Mouse (Mus musculus) embryonic facial prominence, embryonic 10.5 days (tissue): ENCODE measurements around the gene Tns1. TPM values are rescaled to one million over a fixed set of nuclear protein-coding genes. Genes with fewer than 3 reads are reported as not detected.

Experiments
- DNase-seq: peaks from one replicate; pipeline ENCODE4 v3.0.0-alpha.2; 2017; ENCODE audit warnings: low spot score
- H3K27ac ChIP-seq: fragments of 300-500 bp; sonication (generic); replicated peaks from 2 replicates; pipeline ENCODE4 v1.5.1; 2016; ENCODE audit warnings: mild to moderate bottlenecking
- H3K27me3 ChIP-seq: fragments of 300-500 bp; sonication (generic); replicated peaks from 2 replicates; pipeline ENCODE4 v1.6.1; 2016; ENCODE audit warnings: low read depth, mild to moderate bottlenecking; ENCODE audit not compliant: poor library complexity, severe bottlenecking
- H3K36me3 ChIP-seq: fragments of 300-500 bp; sonication (generic); replicated peaks from 2 replicates; pipeline ENCODE4 v1.6.1; 2016; ENCODE audit warnings: mild to moderate bottlenecking, moderate library complexity
- H3K4me1 ChIP-seq: fragments of 300-500 bp; sonication (generic); 2 replicates; pipeline ENCODE4 v1.6.1; 2016
- H3K4me3 ChIP-seq: fragments of 300-500 bp; sonication (generic); 2 replicates; pipeline ENCODE4 v1.5.1; 2016; ENCODE audit warnings: mild to moderate bottlenecking, moderate library complexity
- H3K9me3 ChIP-seq: fragments of 300-500 bp; sonication (generic); 2 replicates; pipeline ENCODE4 v1.6.1; 2016; ENCODE audit warnings: mild to moderate bottlenecking
- WGBS: fragments of 180-500 bp; shearing (Covaris S2); methylation state at CpG from one replicate; pipeline ENCODE4 v1.1.7; 2016; 5-methylcytosine and 5-hydroxymethylcytosine counted together
- polyA plus RNA-seq: library from polyadenylated mRNA; unstranded; fragments of >200 nt; fragmentation: Nextera tagmentation; extraction: Ambion mirVana; gene quantifications from 2 replicates; pipeline ENCODE4 v1.2.1, GENCODE M21; 2016

Gene Tns1
- polyA plus RNA-seq, 1 experiment from 2014 or later: 27.4 TPM

- DNase-seq: no peak
- H3K4me3 ChIP-seq: no peak overlapping the region
- 83% methylated on average over 2 of the region's 2 CpGs for WGBS
- H3K36me3 ChIP-seq: peaks cover 26% of the 10 kb centered on the region
- no peaks in the 10 kb centered on the region for H3K27me3 ChIP-seq
- peaks cover 68% of the 10 kb centered on the region for H3K4me1 ChIP-seq
- H3K27ac ChIP-seq: no peak overlapping the region
- no peaks in the 10 kb centered on the region for H3K9me3 ChIP-seq
These were observed 79.2 kb downstream of the Tns1 start for GRCm38 (mm10) chr1:74045034-74045433.

GRCm38 (mm10) chr1:74044421-74044820 lies 79.8 kb downstream of the Tns1 start:
- Histone ChIP-seq H3K36me3 (peaks cover 28% of the 10 kb centered on the region), H3K9me3 (no peaks in the 10 kb centered on the region), H3K27ac (peak overlapping the region; percentile 57), H3K4me3 (no peak overlapping the region), H3K27me3 (no peaks in the 10 kb centered on the region), H3K4me1 (peaks cover 67% of the 10 kb centered on the region)
- 77% methylated on average over 1 of the region's 1 CpGs for WGBS
- no peak for DNase-seq

- Histone ChIP-seq H3K4me3 (no peak overlapping the region), H3K9me3 (no peaks in the 10 kb centered on the region), H3K27me3 (no peaks in the 10 kb centered on the region), H3K27ac (peak overlapping the region; percentile 87), H3K36me3 (peaks cover 25% of the 10 kb centered on the region), H3K4me1 (peaks cover 70% of the 10 kb centered on the region)
- WGBS: 66% methylated on average over 4 of the region's 4 CpGs
- DNase-seq: no peak
These were observed 80.6 kb downstream of the Tns1 start for GRCm38 (mm10) chr1:74043584-74044105.

DNA sequence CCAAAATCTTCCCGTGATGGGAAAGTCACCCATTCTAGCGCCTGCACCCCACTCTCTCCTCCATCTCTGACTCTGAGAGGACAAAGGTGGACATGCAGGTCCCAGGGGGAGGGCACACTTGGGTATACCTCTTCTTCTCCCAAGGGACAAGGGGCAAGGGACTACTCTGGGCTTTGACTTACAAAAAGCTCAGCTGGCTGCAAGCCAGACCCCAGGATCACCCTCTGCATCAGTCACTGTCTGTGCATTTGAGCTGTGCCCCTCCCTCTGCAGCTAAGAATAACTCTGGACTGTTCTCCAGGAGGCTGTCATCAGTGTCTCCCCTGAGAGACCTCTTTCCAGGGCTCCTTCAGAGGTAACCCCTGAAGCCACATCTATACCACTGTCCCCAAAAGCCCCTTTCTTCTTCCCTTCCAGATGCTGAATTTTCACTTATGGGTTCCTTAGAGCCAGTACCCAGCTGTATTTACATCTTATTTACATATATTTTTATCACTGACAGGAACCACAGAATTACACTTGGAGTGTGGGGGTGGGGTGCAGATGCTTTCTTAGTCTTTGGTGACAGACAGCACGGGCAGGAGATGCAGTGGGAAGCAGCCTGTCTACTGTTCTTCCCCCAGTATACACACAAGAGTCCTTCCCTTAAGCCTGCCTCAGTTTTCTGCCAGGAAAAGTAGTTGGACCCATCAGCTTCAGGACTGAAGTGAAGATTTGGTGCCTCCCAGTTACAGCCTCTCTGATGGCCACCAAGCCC lies 81.4 kb downstream of the Tns1 start:
- H3K36me3 ChIP-seq: peaks cover 18% of the 10 kb centered on the region
- no peaks in the 10 kb centered on the region for H3K9me3 ChIP-seq
- no peaks in the 10 kb centered on the region for H3K27me3 ChIP-seq
- no peak for DNase-seq
- H3K27ac ChIP-seq: peak overlapping the region; percentile 87
- WGBS: 59% methylated on average over 3 of the region's 3 CpGs
- no peak overlapping the region for H3K4me3 ChIP-seq
- H3K4me1 ChIP-seq: peaks cover 73% of the 10 kb centered on the region

- DNase-seq: peak; percentile 80
- Histone ChIP-seq H3K27me3 (peaks cover 9% of the 10 kb centered on the region), H3K36me3 (peaks cover 14% of the 10 kb centered on the region), H3K4me1 (peaks cover 82% of the 10 kb centered on the region), H3K4me3 (peak overlapping the region; percentile 33), H3K27ac (peak overlapping the region; percentile 87), H3K9me3 (no peaks in the 10 kb centered on the region)
- WGBS: 24% methylated on average over 8 of the region's 8 CpGs
These were observed 82.6 kb downstream of the Tns1 start for GRCm38 (mm10) chr1:74041692-74042091.

DNA sequence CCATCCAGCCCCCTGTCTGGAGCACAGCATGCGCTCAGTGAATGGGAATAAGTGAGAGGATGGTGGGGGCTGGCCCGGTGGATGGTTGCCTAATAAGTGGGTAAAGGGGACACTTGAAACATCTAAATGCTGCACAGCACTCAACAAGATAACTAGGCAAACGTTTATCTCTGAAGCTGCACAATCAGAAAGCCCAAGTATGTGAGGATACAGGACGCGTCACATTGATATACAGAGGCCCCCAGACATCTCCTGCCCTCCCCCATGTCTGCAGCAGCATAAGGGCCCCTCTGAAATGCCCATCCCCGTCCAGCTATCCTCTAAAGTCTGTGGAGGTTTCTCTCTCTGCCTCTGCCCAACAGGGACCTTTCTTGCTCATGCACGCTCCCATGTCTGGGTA lies 83.1 kb downstream of the Tns1 start:
- Histone ChIP-seq H3K4me3 (peak overlapping the region; percentile 33; the same call in 1 of the 2 replicates), H3K27ac (peak overlapping the region; percentile 87), H3K36me3 (peaks cover 14% of the 10 kb centered on the region), H3K9me3 (no peaks in the 10 kb centered on the region), H3K27me3 (peaks cover 15% of the 10 kb centered on the region), H3K4me1 (peaks cover 87% of the 10 kb centered on the region)
- no peak for DNase-seq
- WGBS: 55% methylated on average over 7 of the region's 7 CpGs

DNA sequence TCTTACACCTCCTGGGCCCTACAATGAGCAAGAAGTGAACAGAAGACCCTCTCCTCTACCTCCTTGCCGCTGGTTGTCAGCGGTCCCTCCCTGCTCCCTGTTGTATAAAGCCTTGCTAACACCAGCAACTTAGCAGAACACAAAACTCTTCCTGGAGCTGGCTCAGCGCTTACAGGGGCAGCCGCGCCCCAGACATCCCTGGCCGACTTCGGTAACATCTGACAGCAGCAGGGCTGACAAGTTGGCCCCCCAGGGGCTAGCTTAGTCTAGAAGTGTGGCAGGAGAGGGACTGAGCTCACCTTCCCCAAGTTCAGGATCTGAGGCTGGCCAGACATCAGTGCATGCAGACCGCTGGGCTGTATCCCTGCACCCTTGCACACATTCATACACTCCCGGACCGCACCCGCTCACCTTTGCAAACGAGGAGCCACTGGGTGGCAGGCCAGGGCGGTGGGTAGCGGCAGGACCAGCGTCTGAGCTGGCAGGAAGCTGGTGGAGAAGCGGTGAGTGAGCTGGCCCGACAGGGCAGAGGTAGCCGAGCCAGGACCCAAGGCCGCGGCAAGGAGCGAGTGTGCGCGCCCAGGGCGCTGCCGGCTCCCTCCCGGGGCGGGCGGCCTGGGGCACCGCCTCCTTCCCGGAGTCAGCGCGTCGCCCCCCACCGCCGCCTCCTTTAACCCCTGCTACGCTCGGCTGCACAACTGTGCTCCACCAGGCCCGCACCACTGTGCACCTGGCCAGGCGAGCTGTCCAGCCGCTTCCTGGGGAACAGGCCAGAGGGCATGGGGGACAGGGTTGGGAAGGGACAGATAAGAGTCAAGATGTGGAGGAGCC lies 87.5 kb downstream of the Tns1 start:
- H3K4me1 ChIP-seq: peaks cover 96% of the 10 kb centered on the region
- 4% methylated on average over 40 of the region's 40 CpGs for WGBS
- peaks cover 23% of the 10 kb centered on the region for H3K27me3 ChIP-seq
- H3K36me3 ChIP-seq: peaks cover 10% of the 10 kb centered on the region
- peak overlapping the region; percentile 56 for H3K4me3 ChIP-seq
- H3K27ac ChIP-seq: peak overlapping the region; percentile 74
- peak; percentile 64 for DNase-seq
- no peaks in the 10 kb centered on the region for H3K9me3 ChIP-seq

GRCm38 (mm10) chr1:74035912-74036489 lies 88.2 kb downstream of the Tns1 start:
- DNase-seq: no peak
- peaks cover 23% of the 10 kb centered on the region for H3K27me3 ChIP-seq
- no peaks in the 10 kb centered on the region for H3K9me3 ChIP-seq
- H3K4me3 ChIP-seq: peak overlapping the region; percentile 56
- peak overlapping the region; percentile 74 for H3K27ac ChIP-seq
- WGBS: 40% methylated on average over 3 of the region's 3 CpGs
- peaks cover 96% of the 10 kb centered on the region for H3K4me1 ChIP-seq
- H3K36me3 ChIP-seq: peaks cover 10% of the 10 kb centered on the region

- WGBS: 66% methylated on average over 4 of the region's 4 CpGs
- H3K9me3 ChIP-seq: no peaks in the 10 kb centered on the region
These were observed 88.8 kb downstream of the Tns1 start for GRCm38 (mm10) chr1:74035487-74035886.

GRCm38 (mm10) chr1:74034736-74035135 lies 89.5 kb downstream of the Tns1 start:
- H3K27me3 ChIP-seq: peaks cover 23% of the 10 kb centered on the region
- no peak overlapping the region for H3K4me3 ChIP-seq
- H3K27ac ChIP-seq: no peak overlapping the region
- peaks cover 4% of the 10 kb centered on the region for H3K36me3 ChIP-seq
- H3K9me3 ChIP-seq: no peaks in the 10 kb centered on the region
- no peak for DNase-seq
- 76% methylated on average over 2 of the region's 2 CpGs for WGBS
- peaks cover 96% of the 10 kb centered on the region for H3K4me1 ChIP-seq

More at GRCm38 (mm10) chr1:74035487-74035886, 88.8 kb downstream of the Tns1 start:
- peaks cover 10% of the 10 kb centered on the region for H3K36me3 ChIP-seq
- H3K27ac ChIP-seq: peak overlapping the region; percentile 74; the same call in 1 of the 2 replicates
- H3K4me3 ChIP-seq: 0 out of 2 replicates have a peak overlapping the region, but pooled peaks have one; percentile 56
- peaks cover 96% of the 10 kb centered on the region for H3K4me1 ChIP-seq
- peaks cover 23% of the 10 kb centered on the region for H3K27me3 ChIP-seq
- DNase-seq: no peak

- peaks cover 99% of the 10 kb centered on the region for H3K4me1 ChIP-seq
- peaks cover 23% of the 10 kb centered on the region for H3K27me3 ChIP-seq
- no peak overlapping the region for H3K4me3 ChIP-seq
- H3K9me3 ChIP-seq: no peaks in the 10 kb centered on the region
- H3K27ac ChIP-seq: peak overlapping the region; percentile 54; the same call in 1 of the 2 replicates
- 0 out of 2 replicates have a peak, but pooled peaks cover 2% of the 10 kb centered on the region for H3K36me3 ChIP-seq
- DNase-seq: no peak
These were observed 90.0 kb downstream of the Tns1 start for GRCm38 (mm10) chr1:74034211-74034610.

GRCm38 (mm10) chr1:74033407-74033806 lies 90.8 kb downstream of the Tns1 start:
- H3K4me3 ChIP-seq: no peak overlapping the region
- peak overlapping the region; percentile 54 for H3K27ac ChIP-seq
- H3K9me3 ChIP-seq: no peaks in the 10 kb centered on the region
- H3K4me1 ChIP-seq: peaks cover 100% of the 10 kb centered on the region
- H3K36me3 ChIP-seq: no peaks in the 10 kb centered on the region
- WGBS: 86% methylated on average over 4 of the region's 4 CpGs
- DNase-seq: no peak
- peaks cover 27% of the 10 kb centered on the region for H3K27me3 ChIP-seq
